Mouse (Mus musculus): ENCODE results near the gene Adgrf3. TPM values are rescaled to one million over a fixed set of nuclear protein-coding genes. Genes with fewer than 3 reads are reported as not detected.
A peak's percentile ranks its signal among the peaks of the same experiment; 100 is the strongest.

Gene Adgrf3
- polyA plus RNA-seq, 1 experiment from 2014 or later: 0.45 TPM

- no peak for ATAC-seq (ENCODE audit: insufficient number of reproducible peaks, insufficient read depth, low FRiP score, low read depth)
Observed at GRCm38 (mm10) chr5:30175811-30176210, 29.7 kb downstream of the Adgrf3 start.

DNA sequence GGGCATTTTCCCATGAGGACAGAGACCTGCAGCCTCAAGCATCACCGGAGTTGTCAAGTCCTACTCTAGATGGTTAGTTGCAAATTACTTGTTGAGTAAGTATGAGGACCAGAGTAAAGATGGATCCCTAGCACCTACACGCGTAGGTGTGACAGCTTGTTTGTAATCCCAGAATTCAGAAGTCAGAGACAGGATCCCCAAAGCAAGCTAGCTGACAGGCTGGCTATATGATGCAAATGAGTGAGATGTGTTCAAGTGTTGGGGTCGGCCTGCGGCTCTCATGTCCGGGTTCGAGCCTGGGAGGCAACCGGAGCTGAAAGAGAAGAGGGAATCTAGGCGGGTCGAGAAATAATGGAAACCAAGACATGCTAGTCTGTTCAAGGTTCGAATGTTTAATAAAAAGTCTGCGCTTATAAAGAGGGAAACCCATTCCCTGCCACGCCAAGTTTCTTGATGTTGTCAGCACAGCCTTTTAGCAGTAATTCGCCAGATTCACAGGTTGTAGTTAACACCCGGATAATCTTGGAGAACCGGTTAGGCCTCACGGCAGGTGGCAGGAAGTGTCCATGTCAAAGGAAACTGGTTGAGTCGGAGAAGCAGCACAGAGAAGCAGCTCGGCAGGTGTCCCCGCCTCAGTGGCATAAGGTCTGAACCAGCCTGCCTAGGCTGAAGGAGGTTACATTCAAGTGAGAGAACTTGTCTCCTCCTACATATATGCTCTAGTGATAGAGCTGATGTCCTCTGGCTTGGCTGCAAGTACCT lies 32.4 kb downstream of the Adgrf3 start:
- 57% methylated on average over 20 of the region's 20 CpGs for WGBS
- Histone ChIP-seq H3K4me3 (ENCODE audit: control insufficient read depth in 1 of 2, insufficient read depth in 1 of 2, low read depth in 1 of 2, low read length in 2 of 2) (no peak overlapping the region), H3K9ac (ENCODE audit: low read length) (no peak overlapping the region), H3K27me3 (ENCODE audit: control insufficient read depth, insufficient read depth, low read length) (no peaks in the 10 kb centered on the region), H3K4me1 (ENCODE audit: control insufficient read depth in 2 of 2, insufficient read depth in 2 of 2, low read length in 2 of 2) (peaks cover 2 to 24% of the 10 kb centered on the region in 2 experiments; a peak in 2 of 4 replicates), H3K36me3 (ENCODE audit: control insufficient read depth, insufficient read depth, low read length) (peaks cover 90% of the 10 kb centered on the region), H3K27ac (replicated peaks in 1 of 2; ENCODE audit: control insufficient read depth in 1 of 2, insufficient read depth in 1 of 2, low read depth in 2 of 2, low read length in 2 of 2) (peak overlapping the region in 1 of 2 experiments; percentile 82; a peak in 1 of 4 replicates), H3K9me3 (ENCODE audit: control insufficient read depth, low read length) (no peaks in the 10 kb centered on the region), H3K4me2 (ENCODE audit: low read length) (no peak overlapping the region)
- no peak for ATAC-seq (ENCODE audit: insufficient number of reproducible peaks, insufficient read depth, low FRiP score, low read depth)

More at GRCm38 (mm10) chr5:30175811-30176210, 29.7 kb downstream of the Adgrf3 start:
- H3K9me3 ChIP-seq (ENCODE audit: control insufficient read depth, low read length): no peaks in the 10 kb centered on the region
- no peak overlapping the region for H3K4me2 ChIP-seq (ENCODE audit: low read length)
- H3K9ac ChIP-seq (ENCODE audit: low read length): no peak overlapping the region
- H3K36me3 ChIP-seq (ENCODE audit: control insufficient read depth, insufficient read depth, low read length): peaks cover 90% of the 10 kb centered on the region
- H3K27me3 ChIP-seq (ENCODE audit: control insufficient read depth, insufficient read depth, low read length): no peaks in the 10 kb centered on the region
- no peak overlapping the region for H3K4me3 ChIP-seq (ENCODE audit: control insufficient read depth in 1 of 2, insufficient read depth in 1 of 2, low read depth in 1 of 2, low read length in 2 of 2)
- no peak overlapping the region for H3K27ac ChIP-seq (replicated peaks in 1 of 2; ENCODE audit: control insufficient read depth in 1 of 2, insufficient read depth in 1 of 2, low read depth in 2 of 2, low read length in 2 of 2)
- 82% methylated on average over 4 of the region's 4 CpGs for WGBS
- H3K4me1 ChIP-seq (ENCODE audit: control insufficient read depth in 2 of 2, insufficient read depth in 2 of 2, low read length in 2 of 2): peaks cover 0 to 15% of the 10 kb centered on the region in 2 experiments; a peak in 2 of 4 replicates

DNA sequence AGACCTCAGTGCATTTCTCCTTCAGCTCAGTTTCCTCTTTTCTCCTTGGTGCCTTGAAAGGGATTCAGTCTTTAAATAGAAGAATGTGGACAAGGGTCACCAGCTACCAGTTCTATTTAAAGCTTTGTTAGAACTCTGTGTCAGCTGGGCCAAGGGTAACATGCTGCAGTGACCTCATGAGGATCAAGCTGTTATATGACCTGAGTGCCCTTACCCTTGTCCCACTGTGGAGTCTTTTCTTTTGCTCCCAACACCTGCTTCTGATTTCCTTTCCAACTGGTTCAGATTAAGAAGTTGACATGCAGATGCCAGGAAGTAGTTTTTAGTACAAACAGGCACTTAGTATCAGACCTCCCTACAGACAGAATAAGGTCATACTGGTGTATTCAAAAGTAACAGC lies 33.4 kb downstream of the Adgrf3 start:
- peak; percentile 52 for ATAC-seq (ENCODE audit: insufficient number of reproducible peaks, insufficient read depth, low FRiP score, low read depth)
- no peak overlapping the region for H3K4me2 ChIP-seq (ENCODE audit: low read length)
- H3K27me3 ChIP-seq (ENCODE audit: control insufficient read depth, insufficient read depth, low read length): no peaks in the 10 kb centered on the region
- peaks cover 2 to 24% of the 10 kb centered on the region in 2 experiments; a peak in 2 of 4 replicates for H3K4me1 ChIP-seq (ENCODE audit: control insufficient read depth in 2 of 2, insufficient read depth in 2 of 2, low read length in 2 of 2)
- peak overlapping the region; percentile 36; the same call in 1 of the 2 replicates for H3K9ac ChIP-seq (ENCODE audit: low read length)
- no peak overlapping the region for H3K4me3 ChIP-seq (ENCODE audit: control insufficient read depth in 1 of 2, insufficient read depth in 1 of 2, low read depth in 1 of 2, low read length in 2 of 2)
- no peaks in the 10 kb centered on the region for H3K9me3 ChIP-seq (ENCODE audit: control insufficient read depth, low read length)
- peaks cover 89% of the 10 kb centered on the region for H3K36me3 ChIP-seq (ENCODE audit: control insufficient read depth, insufficient read depth, low read length)
- peak overlapping the region; percentile 82 to 87 for H3K27ac ChIP-seq (replicated peaks in 1 of 2; ENCODE audit: control insufficient read depth in 1 of 2, insufficient read depth in 1 of 2, low read depth in 2 of 2, low read length in 2 of 2)

DNA sequence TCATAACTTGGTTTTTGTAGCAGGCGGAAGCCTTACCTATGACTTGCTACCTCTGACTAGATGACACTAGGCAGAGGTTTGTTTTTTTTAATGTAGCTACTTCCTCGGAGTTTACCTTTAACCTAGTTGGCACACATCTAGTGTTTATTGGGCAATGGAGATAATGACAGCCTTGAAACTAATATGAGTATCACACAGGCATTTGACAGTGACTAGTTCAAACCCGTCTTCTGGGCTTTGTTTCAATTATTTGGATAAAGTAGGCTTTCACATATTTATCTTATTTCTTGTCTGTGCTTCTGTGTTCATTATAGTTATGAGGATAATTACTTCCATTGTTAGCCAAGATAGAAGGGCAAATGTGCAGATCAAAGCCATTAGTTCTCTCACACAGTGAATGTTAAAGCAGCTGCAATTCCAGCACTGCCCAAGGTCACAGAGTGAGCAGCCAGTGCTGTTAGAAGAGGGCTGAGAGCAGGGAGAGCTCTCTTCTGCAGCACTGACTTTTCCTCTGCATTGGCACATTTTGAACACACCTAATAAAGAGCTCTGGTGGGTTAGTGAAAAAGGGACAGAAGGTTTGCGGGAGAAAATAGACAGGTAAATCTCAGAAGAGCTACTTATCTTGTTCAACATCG lies 35.1 kb downstream of the Adgrf3 start:
- H3K36me3 ChIP-seq (ENCODE audit: control insufficient read depth, insufficient read depth, low read length): peaks cover 86% of the 10 kb centered on the region
- peak overlapping the region; percentile 72 to 76 for H3K27ac ChIP-seq (replicated peaks in 1 of 2; ENCODE audit: control insufficient read depth in 1 of 2, insufficient read depth in 1 of 2, low read depth in 2 of 2, low read length in 2 of 2)
- no peaks in the 10 kb centered on the region for H3K9me3 ChIP-seq (ENCODE audit: control insufficient read depth, low read length)
- H3K4me1 ChIP-seq (ENCODE audit: control insufficient read depth in 2 of 2, insufficient read depth in 2 of 2, low read length in 2 of 2): peaks cover 2 to 29% of the 10 kb centered on the region in 2 experiments; a peak in 2 of 4 replicates
- ATAC-seq (ENCODE audit: insufficient number of reproducible peaks, insufficient read depth, low FRiP score, low read depth): no peak
- 66% methylated on average over 5 of the region's 5 CpGs for WGBS
- H3K4me2 ChIP-seq (ENCODE audit: low read length): no peak overlapping the region
- no peaks in the 10 kb centered on the region for H3K27me3 ChIP-seq (ENCODE audit: control insufficient read depth, insufficient read depth, low read length)
- H3K4me3 ChIP-seq (ENCODE audit: control insufficient read depth in 1 of 2, insufficient read depth in 1 of 2, low read depth in 1 of 2, low read length in 2 of 2): no peak overlapping the region
- H3K9ac ChIP-seq (ENCODE audit: low read length): no peak overlapping the region

DNA sequence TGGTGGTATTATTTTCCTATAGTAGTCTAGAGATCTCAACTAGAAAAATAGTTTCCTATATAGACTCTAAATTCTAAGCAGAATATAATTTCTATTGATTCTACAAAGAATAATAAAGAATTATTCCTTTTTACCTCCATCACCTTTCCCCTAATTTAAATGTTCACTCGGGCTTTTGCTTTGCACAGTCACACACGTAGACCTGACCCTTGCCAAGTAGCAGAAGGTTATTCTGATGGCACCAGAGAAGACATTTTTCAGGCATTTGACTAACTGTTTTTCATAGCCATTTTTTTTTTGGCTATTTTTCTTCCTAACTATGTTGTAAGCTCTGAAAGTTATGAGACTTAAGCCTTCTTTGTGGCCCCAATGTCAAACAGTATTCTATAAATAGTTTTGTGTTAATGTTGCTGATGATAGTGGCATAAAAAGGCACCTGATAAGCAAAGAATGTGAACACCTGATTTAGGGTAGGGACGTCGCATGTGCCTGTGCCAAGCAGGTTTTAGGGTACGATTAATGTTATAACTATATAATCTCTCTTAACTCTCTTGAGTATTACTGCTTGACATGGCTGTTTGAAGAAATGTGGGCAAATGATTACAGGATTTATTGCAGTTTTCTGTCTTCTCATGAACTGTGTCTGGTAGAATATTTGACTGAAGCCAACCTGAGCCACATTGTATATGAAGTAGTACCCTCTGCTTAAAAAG lies 40.1 kb downstream of the Adgrf3 start:
- H3K27me3 ChIP-seq (ENCODE audit: control insufficient read depth, insufficient read depth, low read length): no peaks in the 10 kb centered on the region
- peak overlapping the region in 1 of 2 experiments; percentile 73; a peak in 3 of 4 replicates for H3K27ac ChIP-seq (replicated peaks in 1 of 2; ENCODE audit: control insufficient read depth in 1 of 2, insufficient read depth in 1 of 2, low read depth in 2 of 2, low read length in 2 of 2)
- H3K36me3 ChIP-seq (ENCODE audit: control insufficient read depth, insufficient read depth, low read length): peaks cover 68% of the 10 kb centered on the region
- peaks cover 0 to 21% of the 10 kb centered on the region in 2 experiments; a peak in 1 of 4 replicates for H3K4me1 ChIP-seq (ENCODE audit: control insufficient read depth in 2 of 2, insufficient read depth in 2 of 2, low read length in 2 of 2)
- H3K9me3 ChIP-seq (ENCODE audit: control insufficient read depth, low read length): no peaks in the 10 kb centered on the region
- H3K9ac ChIP-seq (ENCODE audit: low read length): no peak overlapping the region
- no peak for ATAC-seq (ENCODE audit: insufficient number of reproducible peaks, insufficient read depth, low FRiP score, low read depth)
- peak overlapping the region; percentile 32 for H3K4me2 ChIP-seq (ENCODE audit: low read length)
- WGBS: 45% methylated on average over 5 of the region's 5 CpGs
- H3K4me3 ChIP-seq (ENCODE audit: control insufficient read depth in 1 of 2, insufficient read depth in 1 of 2, low read depth in 1 of 2, low read length in 2 of 2): no peak overlapping the region

DNA sequence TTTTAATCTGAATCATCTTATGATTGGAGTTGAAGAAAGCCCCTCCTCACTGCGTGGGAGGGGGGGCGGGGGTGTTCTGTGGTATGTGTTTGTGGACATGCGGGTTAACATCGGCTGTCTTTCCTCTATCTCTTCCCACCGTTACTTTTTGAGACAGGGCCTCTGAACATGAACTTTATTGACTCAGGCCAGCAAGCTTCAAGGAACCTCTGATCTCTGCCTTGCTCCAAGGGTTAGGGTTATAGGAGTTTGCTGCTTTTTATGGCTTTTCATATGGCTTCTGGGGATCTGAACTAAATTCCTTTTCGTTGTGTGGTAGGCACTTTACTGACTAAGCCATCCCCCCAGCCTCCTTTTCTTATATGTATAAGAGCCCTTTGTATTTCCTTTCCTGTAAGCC lies 43.2 kb downstream of the Adgrf3 start:
- H3K4me1 ChIP-seq (ENCODE audit: control insufficient read depth in 2 of 2, insufficient read depth in 2 of 2, low read length in 2 of 2): peaks cover 0 to 28% of the 10 kb centered on the region in 2 experiments; a peak in 3 of 4 replicates
- no peak overlapping the region for H3K27ac ChIP-seq (replicated peaks in 1 of 2; ENCODE audit: control insufficient read depth in 1 of 2, insufficient read depth in 1 of 2, low read depth in 2 of 2, low read length in 2 of 2)
- no peaks in the 10 kb centered on the region for H3K27me3 ChIP-seq (ENCODE audit: control insufficient read depth, insufficient read depth, low read length)
- H3K9me3 ChIP-seq (ENCODE audit: control insufficient read depth, low read length): no peaks in the 10 kb centered on the region
- ATAC-seq (ENCODE audit: insufficient number of reproducible peaks, insufficient read depth, low FRiP score, low read depth): no peak
- H3K4me2 ChIP-seq (ENCODE audit: low read length): no peak overlapping the region
- 78% methylated on average over 6 of the region's 6 CpGs for WGBS
- no peak overlapping the region for H3K9ac ChIP-seq (ENCODE audit: low read length)
- no peak overlapping the region for H3K4me3 ChIP-seq (ENCODE audit: control insufficient read depth in 1 of 2, insufficient read depth in 1 of 2, low read depth in 1 of 2, low read length in 2 of 2)
- peaks cover 52% of the 10 kb centered on the region for H3K36me3 ChIP-seq (ENCODE audit: control insufficient read depth, insufficient read depth, low read length)

DNA sequence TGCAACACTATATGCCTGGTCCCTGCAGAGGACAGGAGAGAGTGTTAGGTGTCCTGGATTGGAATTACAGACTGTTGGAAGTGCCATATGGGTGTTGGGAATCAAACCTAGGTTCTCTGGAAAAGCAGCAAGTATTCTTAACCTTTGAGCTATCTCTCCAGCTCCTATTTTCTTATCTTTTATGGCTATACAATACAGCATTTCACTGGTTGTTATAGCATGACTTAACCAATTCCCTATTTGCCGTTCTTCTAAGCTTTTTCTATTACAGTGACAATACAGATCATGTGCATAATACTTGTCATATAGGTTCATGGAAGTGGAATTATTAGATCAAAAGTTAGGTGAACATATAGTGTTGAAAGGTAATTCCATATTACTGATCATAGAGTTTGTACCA lies 43.7 kb downstream of the Adgrf3 start:
- Histone ChIP-seq H3K4me1 (ENCODE audit: control insufficient read depth in 2 of 2, insufficient read depth in 2 of 2, low read length in 2 of 2) (peaks cover 0 to 29% of the 10 kb centered on the region in 2 experiments; a peak in 3 of 4 replicates), H3K4me2 (ENCODE audit: low read length) (no peak overlapping the region), H3K9ac (ENCODE audit: low read length) (no peak overlapping the region), H3K9me3 (ENCODE audit: control insufficient read depth, low read length) (no peaks in the 10 kb centered on the region), H3K27me3 (ENCODE audit: control insufficient read depth, insufficient read depth, low read length) (no peaks in the 10 kb centered on the region), H3K36me3 (ENCODE audit: control insufficient read depth, insufficient read depth, low read length) (peaks cover 51% of the 10 kb centered on the region), H3K4me3 (ENCODE audit: control insufficient read depth in 1 of 2, insufficient read depth in 1 of 2, low read depth in 1 of 2, low read length in 2 of 2) (no peak overlapping the region), H3K27ac (replicated peaks in 1 of 2; ENCODE audit: control insufficient read depth in 1 of 2, insufficient read depth in 1 of 2, low read depth in 2 of 2, low read length in 2 of 2) (no peak overlapping the region)
- 93% methylated on average over 1 of the region's 1 CpGs for WGBS
- no peak for ATAC-seq (ENCODE audit: insufficient number of reproducible peaks, insufficient read depth, low FRiP score, low read depth)
